In the genomic region with DNA sequence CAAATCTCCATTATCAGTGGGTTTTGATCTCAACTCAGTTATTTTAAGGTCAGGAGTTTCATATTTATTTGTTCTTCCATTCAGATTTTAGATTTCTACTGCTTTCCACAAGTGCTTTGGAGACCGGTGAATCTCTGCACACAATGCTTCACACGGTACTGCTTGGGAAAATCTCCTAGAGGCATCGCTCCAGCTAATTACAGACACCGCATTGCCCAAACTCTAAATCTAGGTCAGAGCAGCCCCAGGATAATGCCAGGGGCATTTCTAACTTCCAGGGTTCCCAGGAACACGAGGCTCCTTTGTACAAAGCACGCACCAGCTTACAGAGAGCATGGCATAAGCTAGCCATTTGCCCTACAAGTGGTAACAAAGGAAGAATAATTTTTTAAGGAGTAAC, we compare ENCODE assay signal across 12 mouse cellular contexts. TPM values are rescaled to one million over a fixed set of nuclear protein-coding genes. Genes with fewer than 3 reads are reported as not detected.
DNase-seq lines count a peak whose midpoint lies in the region; ATAC-seq and TF ChIP-seq lines count a peak whose summit lies in the region.
"Had no signal": no experiment of that assay in that cellular context is flagged by ENCODE, and none has a peak within 500 bp of the region (broad histone marks: within the 10 kb centered on the region; RNA-seq: fewer than 3 reads in every experiment).

No protein-coding gene starts in this region.

- no peaks in the 10 kb centered on the region for H3K27me3 ChIP-seq in midbrain, postnatal 0 days (ENCODE audit: insufficient read depth, low read length)
- no peaks in the 10 kb centered on the region for H3K27me3 ChIP-seq in midbrain, embryonic 16.5 days (ENCODE audit: control insufficient read depth, insufficient read depth, low read depth, low read length)
- no peaks in the 10 kb centered on the region for H3K27me3 ChIP-seq in forebrain, embryonic 14.5 days (replicated peaks; ENCODE audit: control insufficient read depth, insufficient read depth, low read length)
- H3K27me3 ChIP-seq in stomach, embryonic 14.5 days (ENCODE audit: control insufficient read depth, insufficient read depth, low read length), result no peaks in the 10 kb centered on the region
- H3K27me3 ChIP-seq in thymus, adult 2 months (ENCODE audit: control insufficient read depth, insufficient read depth, low read length), result peaks cover 3% of the 10 kb centered on the region; the same call in 1 of the 2 replicates

- no peak overlapping the region for H3K4me2 ChIP-seq in midbrain, postnatal 0 days (ENCODE audit: low read depth, low read length, poor library complexity, severe bottlenecking)
- no peak overlapping the region for H3K4me2 ChIP-seq in midbrain, embryonic 16.5 days (ENCODE audit: low read length)
- H3K4me2 ChIP-seq in forebrain, embryonic 14.5 days (ENCODE audit: low read length), result no peak overlapping the region
- no peak overlapping the region for H3K4me2 ChIP-seq in stomach, embryonic 14.5 days (replicated peaks; ENCODE audit: low read depth, low read length)

- 47% methylated on average over 6 of the region's 6 CpGs for WGBS in midbrain, postnatal 0 days
- 51% methylated on average over 6 of the region's 6 CpGs for WGBS in midbrain, embryonic 16.5 days
- 55% methylated on average over 6 of the region's 6 CpGs for WGBS in forebrain, embryonic 14.5 days
- 63% methylated on average over 6 of the region's 6 CpGs for whole genome bisulfite sequencing in stomach, embryonic 14.5 days
- WGBS in thymus, adult 2 months, result 88% methylated on average over 6 of the region's 6 CpGs

- no peak for TF ChIP-seq POLR2A in thymus, adult 2 months (IDR thresholded peaks at IDR 0.05; ENCODE audit: control insufficient read depth, extremely low read depth, insufficient read depth, low read length, poor library complexity)

- ATAC-seq in midbrain, postnatal 0 days (ENCODE audit: low FRiP score), result no peak
- no peak for ATAC-seq in midbrain, embryonic 16.5 days
- no peak for ATAC-seq in forebrain, embryonic 14.5 days
- no peak for ATAC-seq in stomach, embryonic 14.5 days (ENCODE audit: insufficient number of reproducible peaks, insufficient read depth, low FRiP score, low read depth)
- ATAC-seq: intestine, embryonic 16.5 days had no signal

- no peaks in the 10 kb centered on the region for H3K36me3 ChIP-seq in midbrain, postnatal 0 days (ENCODE audit: insufficient read depth, low read length)
- no peaks in the 10 kb centered on the region for H3K36me3 ChIP-seq in midbrain, embryonic 16.5 days (ENCODE audit: control insufficient read depth, insufficient read depth, low read length)
- H3K36me3 ChIP-seq in forebrain, embryonic 14.5 days (ENCODE audit: control insufficient read depth, insufficient read depth, low read length), result no peaks in the 10 kb centered on the region
- H3K36me3 ChIP-seq in stomach, embryonic 14.5 days (ENCODE audit: control insufficient read depth, insufficient read depth, low read length), result no peaks in the 10 kb centered on the region
- H3K36me3 ChIP-seq in thymus, adult 2 months (ENCODE audit: control insufficient read depth, insufficient read depth, low read length), result no peaks in the 10 kb centered on the region
- H3K36me3 ChIP-seq: G1E had no signal

- DNase-seq in adrenal gland, adult 2 months, result peak; percentile 29
- no peak for DNase-seq in adrenal gland, postnatal 4 days (ENCODE audit: low spot score in 2 of 2)
- DNase-seq in midbrain, postnatal 0 days (ENCODE audit: low spot score), result peak; percentile 53
- DNase-seq in forebrain, embryonic 14.5 days (ENCODE audit: low spot score), result peak; percentile 17
- DNase-seq in right cerebral cortex, postnatal 4 days, result no peak
- no peak for DNase-seq in thymus, adult 2 months
- DNase-seq: heart, adult 18-20 months; lung, postnatal 4 days had no signal

- H3K9ac ChIP-seq in midbrain, postnatal 0 days (replicated peaks; ENCODE audit: low read length, poor library complexity, severe bottlenecking), result no peak overlapping the region
- H3K9ac ChIP-seq in midbrain, embryonic 16.5 days (ENCODE audit: low read depth, low read length), result no peak overlapping the region
- H3K9ac ChIP-seq in forebrain, embryonic 14.5 days (ENCODE audit: low read length), result no peak overlapping the region
- H3K9ac ChIP-seq in stomach, embryonic 14.5 days (replicated peaks; ENCODE audit: low read depth, low read length), result no peak overlapping the region

- no peaks in the 10 kb centered on the region for H3K9me3 ChIP-seq in midbrain, postnatal 0 days (ENCODE audit: low read length)
- no peaks in the 10 kb centered on the region; the same call in 1 of the 2 replicates for H3K9me3 ChIP-seq in midbrain, embryonic 16.5 days (replicated peaks; ENCODE audit: control insufficient read depth, low read length, poor library complexity, severe bottlenecking)
- no peaks in the 10 kb centered on the region for H3K9me3 ChIP-seq in forebrain, embryonic 14.5 days (replicated peaks; ENCODE audit: control insufficient read depth, low read length)
- H3K9me3 ChIP-seq in stomach, embryonic 14.5 days (ENCODE audit: control insufficient read depth, low read depth, low read length), result no peaks in the 10 kb centered on the region
- H3K9me3 ChIP-seq: G1E had no signal

- H3K4me3 ChIP-seq in midbrain, postnatal 0 days (ENCODE audit: low read depth, low read length), result no peak overlapping the region
- no peak overlapping the region for H3K4me3 ChIP-seq in midbrain, embryonic 16.5 days (ENCODE audit: low read depth, low read length)
- H3K4me3 ChIP-seq in forebrain, embryonic 14.5 days (ENCODE audit: low read depth, low read length), result no peak overlapping the region
- no peak overlapping the region for H3K4me3 ChIP-seq in stomach, embryonic 14.5 days (ENCODE audit: low read depth, low read length)
- H3K4me3 ChIP-seq in thymus, adult 2 months (ENCODE audit: control insufficient read depth, insufficient read depth, low read length), result no peak overlapping the region

- H3K4me1 ChIP-seq in midbrain, postnatal 0 days (ENCODE audit: insufficient read depth, low read length), result peaks cover 9% of the 10 kb centered on the region; the same call in 1 of the 2 replicates
- peaks cover 20% of the 10 kb centered on the region for H3K4me1 ChIP-seq in midbrain, embryonic 16.5 days (ENCODE audit: control insufficient read depth, insufficient read depth, low read length)
- H3K4me1 ChIP-seq in forebrain, embryonic 14.5 days (ENCODE audit: control insufficient read depth, insufficient read depth, low read length), result peaks cover 9% of the 10 kb centered on the region
- peaks cover 15% of the 10 kb centered on the region; the same call in 1 of the 2 replicates for H3K4me1 ChIP-seq in stomach, embryonic 14.5 days (ENCODE audit: control insufficient read depth, insufficient read depth, low read length)
- peaks cover 6% of the 10 kb centered on the region for H3K4me1 ChIP-seq in thymus, adult 2 months (replicated peaks; ENCODE audit: control insufficient read depth, insufficient read depth, low read length)

- TF ChIP-seq CTCF in midbrain, postnatal 0 days (IDR thresholded peaks at IDR 0.05), result no peak
- TF ChIP-seq CTCF in thymus, adult 2 months (IDR thresholded peaks at IDR 0.05; ENCODE audit: borderline replicate concordance, control insufficient read depth, extremely low read depth, insufficient read depth, low read length, poor library complexity), result no peak

- H3K27ac ChIP-seq in midbrain, postnatal 0 days (ENCODE audit: low read depth, low read length), result peak overlapping the region; percentile 51
- no peak overlapping the region; the same call in 1 of the 2 replicates for H3K27ac ChIP-seq in midbrain, embryonic 16.5 days (ENCODE audit: low read length)
- H3K27ac ChIP-seq in forebrain, embryonic 14.5 days (ENCODE audit: low read depth, low read length), result 0 out of 2 replicates have a peak overlapping the region, but pooled peaks have one; percentile 17
- peak overlapping the region; percentile 44; the same call in 1 of the 2 replicates for H3K27ac ChIP-seq in stomach, embryonic 14.5 days (ENCODE audit: low read length)
- H3K27ac ChIP-seq in thymus, adult 2 months (ENCODE audit: control insufficient read depth, insufficient read depth, low read length), result no peak overlapping the region

RNA-seq across cellular contexts. Expression of a gene that starts 5.8 kb away (rescaled TPM):
- total RNA-seq in adrenal gland, adult 2 months (2021), result 10 to 100 TPM; 15.0 to 16.6 TPM
- polyA plus RNA-seq in adrenal gland, adult 2 months (2012; rRNA removed), result 10.3 and 10.4 TPM in 2 replicates
- total RNA-seq in adrenal gland, postnatal 4 days (2021), result 10 to 100 TPM; 20.6 to 23.1 TPM
- total RNA-seq in midbrain, postnatal 0 days (2014; rRNA removed), result 9.4 and 10.0 TPM in 2 replicates
- polyA plus RNA-seq in midbrain, postnatal 0 days (2015; fragmentation: Nextera tagmentation; extraction: Ambion mirVana), result 6.0 and 7.8 TPM in 2 replicates
- 8.6 and 10.4 TPM in 2 replicates for polyA plus RNA-seq in midbrain, embryonic 16.5 days (2015; fragmentation: Nextera tagmentation; extraction: Ambion mirVana)
- polyA plus RNA-seq in forebrain, embryonic 14.5 days (2014; fragmentation: Nextera tagmentation; extraction: Ambion mirVana), result 3.9 and 4.0 TPM in 2 replicates
- 10.7 and 10.8 TPM in 2 replicates for polyA plus RNA-seq in stomach, embryonic 14.5 days (2014; fragmentation: Nextera tagmentation; extraction: Ambion mirVana)
- 7.8 and 9.3 TPM in 2 replicates for polyA plus RNA-seq in thymus, adult 2 months (2012; rRNA removed)

RNA-seq across cellular contexts. Expression of a gene that starts 20.7 kb away (rescaled TPM):
- 1 to 10 TPM; 4.1 to 7.5 TPM for total RNA-seq in adrenal gland, adult 2 months (2021)
- 2.4 and 3.0 TPM in 2 replicates for polyA plus RNA-seq in adrenal gland, adult 2 months (2012; rRNA removed)
- total RNA-seq in adrenal gland, postnatal 4 days (2021), result 1 to 10 TPM; 5.5 to 6.2 TPM
- 0.38 TPM in 1 of 2 replicates, not detected in the other for total RNA-seq in midbrain, postnatal 0 days (2014; rRNA removed)
- 0.20 and 0.60 TPM in 2 replicates for polyA plus RNA-seq in midbrain, postnatal 0 days (2015; fragmentation: Nextera tagmentation; extraction: Ambion mirVana)
- 0.46 and 1.2 TPM in 2 replicates for polyA plus RNA-seq in midbrain, embryonic 16.5 days (2015; fragmentation: Nextera tagmentation; extraction: Ambion mirVana)
- polyA plus RNA-seq in forebrain, embryonic 14.5 days (2014; fragmentation: Nextera tagmentation; extraction: Ambion mirVana), result 0.74 and 0.99 TPM in 2 replicates
- polyA plus RNA-seq in stomach, embryonic 14.5 days (2014; fragmentation: Nextera tagmentation; extraction: Ambion mirVana), result 5.9 and 7.3 TPM in 2 replicates
- 1.3 and 1.6 TPM in 2 replicates for polyA plus RNA-seq in thymus, adult 2 months (2012; rRNA removed)
- polyA plus RNA-seq: G1E had no signal

Comparison
In these comparisons a context has a peak if more than half of its experiments do, and no peak if none do; other contexts are left out.
1. DNase-seq: peak in adrenal gland, adult 2 months (single experiment), midbrain, postnatal 0 days (single experiment) and forebrain, embryonic 14.5 days (single experiment); none in adrenal gland, postnatal 4 days (0 of 2), right cerebral cortex, postnatal 4 days (single experiment) and thymus, adult 2 months (single experiment).
2. H3K27ac ChIP-seq: peak in midbrain, postnatal 0 days (single experiment), forebrain, embryonic 14.5 days (single experiment) and stomach, embryonic 14.5 days (single experiment); none in midbrain, embryonic 16.5 days (single experiment) and thymus, adult 2 months (single experiment).